Mouse (Mus musculus) kidney, adult 2 months (tissue): ENCODE measurements around the gene Zfp518b. TPM values are rescaled to one million over a fixed set of nuclear protein-coding genes. Genes with fewer than 3 reads are reported as not detected.

ENCODE experiments used
- DNase-seq: peaks from one replicate; pipeline ENCODE4 v3.0.0; 2021
- H3K27ac ChIP-seq: fragments of 200-500 bp; 2 replicates; pipeline ENCODE4 v1.5.1; 2012; ENCODE audit warnings: low read depth, low read length, control low read depth, inconsistent platforms; ENCODE audit not compliant: insufficient read depth
- H3K27me3 ChIP-seq: fragments of 200-500 bp; replicated peaks from 2 replicates; pipeline ENCODE4 v1.6.1; 2012; ENCODE audit warnings: mild to moderate bottlenecking, moderate library complexity, low read length, inconsistent platforms; ENCODE audit not compliant: control insufficient read depth, insufficient read depth
- H3K36me3 ChIP-seq: fragments of 200-500 bp; 2 replicates; pipeline ENCODE4 v1.6.1; 2012; ENCODE audit warnings: mild to moderate bottlenecking, moderate library complexity, low read length, inconsistent platforms; ENCODE audit not compliant: control insufficient read depth, insufficient read depth
- H3K4me1 ChIP-seq: fragments of 200-500 bp; 2 replicates; pipeline ENCODE4 v1.6.1; 2011; ENCODE audit warnings: low read length; ENCODE audit not compliant: control insufficient read depth, insufficient read depth
- H3K4me3 ChIP-seq: fragments of 200-500 bp; 2 replicates; pipeline ENCODE4 v1.5.1; 2011; ENCODE audit warnings: mild to moderate bottlenecking, low read depth, low read length, control low read depth; ENCODE audit not compliant: insufficient read depth
- CTCF ChIP-seq: fragments of 200-500 bp; conservative IDR thresholded peaks from 2 replicates; pipeline ENCODE4 v1.5.1; 2011; ENCODE audit warnings: low read depth, mild to moderate bottlenecking, control low read depth, low read length, moderate library complexity, mixed read lengths; ENCODE audit not compliant: insufficient read depth, insufficient read length
- POLR2A ChIP-seq: fragments of 200-500 bp; IDR thresholded peaks from one replicate; pipeline ENCODE4 v1.6.1; 2011; ENCODE audit warnings: low read depth, low read length, control low read depth
- WGBS: fragments of 180-500 bp; shearing (Covaris S2); methylation state at CpG from one replicate; pipeline ENCODE4 v1.1.7; 2018; 5-methylcytosine and 5-hydroxymethylcytosine counted together
- polyA plus RNA-seq: library from polyadenylated mRNA; depleted of rRNA; stranded (reverse); fragments of >200 nt; gene quantifications from 2 replicates; pipeline ENCODE4 v1.2.3, GENCODE M21; 2012

Zfp518b gene
- polyA plus RNA-seq, 1 experiment, result 1.2 TPM

GRCm38 (mm10) chr5:38654571-38654970 is 30.1 kb downstream of the Zfp518b start:
- WGBS, result 78% methylated on average over 1 of the region's 1 CpGs
- TF ChIP-seq POLR2A (no peak), CTCF (peak; percentile 11; the same call in 1 of the 2 replicates)
- Histone ChIP-seq H3K27me3 (no peaks in the 10 kb centered on the region), H3K4me1 (no peaks in the 10 kb centered on the region), H3K27ac (no peak overlapping the region), H3K4me3 (no peak overlapping the region), H3K36me3 (no peaks in the 10 kb centered on the region)
- DNase-seq, result no peak

GRCm38 (mm10) chr5:38653101-38653500 is 31.5 kb downstream of the Zfp518b start:
- Histone ChIP-seq H3K36me3 (no peaks in the 10 kb centered on the region), H3K4me1 (no peaks in the 10 kb centered on the region), H3K4me3 (no peak overlapping the region), H3K27me3 (no peaks in the 10 kb centered on the region), H3K27ac (no peak overlapping the region)
- TF ChIP-seq POLR2A, result no peak
- TF ChIP-seq CTCF, result no peak
- 83% methylated on average over 2 of the region's 2 CpGs for WGBS
- DNase-seq, result no peak

- 31% methylated on average over 5 of the region's 5 CpGs for WGBS
- no peaks in the 10 kb centered on the region for H3K36me3 ChIP-seq
- no peaks in the 10 kb centered on the region for H3K4me1 ChIP-seq
- H3K4me3 ChIP-seq, result no peak overlapping the region
- TF ChIP-seq POLR2A (no peak), CTCF (no peak)
- DNase-seq, result no peak
- H3K27ac ChIP-seq, result no peak overlapping the region
- H3K27me3 ChIP-seq, result no peaks in the 10 kb centered on the region
Observed at GRCm38 (mm10) chr5:38651455-38651854, 33.2 kb downstream of the Zfp518b start.

DNA sequence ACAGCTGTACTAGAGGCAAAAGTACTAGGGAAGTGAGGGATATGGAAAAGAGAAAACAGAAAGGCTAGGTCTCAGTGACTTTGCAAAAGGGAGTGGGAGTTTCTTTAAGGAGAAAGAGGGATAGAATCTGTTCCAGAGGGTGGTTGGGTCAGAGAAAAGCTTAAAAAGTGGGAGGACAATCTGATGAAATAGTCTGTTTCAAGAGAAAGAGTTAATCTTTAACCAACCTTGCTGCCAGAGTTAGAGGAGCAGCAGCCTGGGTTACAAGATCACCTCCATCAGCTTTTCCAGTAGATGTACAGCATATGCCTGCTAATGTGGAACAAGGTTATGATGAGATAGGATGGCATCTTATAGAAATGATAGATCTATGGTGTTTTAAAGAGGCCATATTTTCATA is 43.1 kb downstream of the Zfp518b start:
- TF ChIP-seq CTCF, result no peak
- TF ChIP-seq POLR2A, result no peak
- no peak overlapping the region for H3K27ac ChIP-seq
- no peak overlapping the region for H3K4me3 ChIP-seq
- H3K36me3 ChIP-seq, result no peaks in the 10 kb centered on the region
- peak; percentile 60 for DNase-seq
- H3K4me1 ChIP-seq, result no peaks in the 10 kb centered on the region
- H3K27me3 ChIP-seq, result no peaks in the 10 kb centered on the region

DNA sequence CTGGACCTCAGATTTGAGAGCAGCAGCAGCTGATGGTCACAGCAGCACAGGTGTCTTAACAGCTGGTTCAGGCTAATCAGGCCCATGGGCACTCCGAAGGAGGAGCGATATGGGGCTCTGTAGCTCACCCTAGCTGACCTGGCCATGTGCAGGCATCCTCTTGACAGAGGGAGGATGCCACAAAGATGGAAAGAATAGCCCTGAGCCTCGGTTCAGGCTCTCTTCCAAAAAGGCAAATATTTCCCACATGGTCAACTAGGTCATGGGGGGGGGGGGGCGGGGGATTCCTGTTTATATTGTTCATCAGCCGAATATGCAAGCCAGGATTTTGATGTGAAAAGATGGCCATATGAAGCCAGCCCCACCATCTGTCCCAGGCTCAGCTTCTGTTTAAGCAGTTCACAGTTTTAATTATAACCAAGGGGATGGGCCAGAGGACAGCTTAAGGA is 48.3 kb downstream of the Zfp518b start:
- H3K36me3 ChIP-seq, result no peaks in the 10 kb centered on the region
- no peak for DNase-seq
- TF ChIP-seq POLR2A (no peak), CTCF (no peak)
- no peaks in the 10 kb centered on the region for H3K27me3 ChIP-seq
- H3K4me3 ChIP-seq, result no peak overlapping the region
- H3K4me1 ChIP-seq, result no peaks in the 10 kb centered on the region
- H3K27ac ChIP-seq, result no peak overlapping the region
- 67% methylated on average over 5 of the region's 5 CpGs for WGBS

DNA sequence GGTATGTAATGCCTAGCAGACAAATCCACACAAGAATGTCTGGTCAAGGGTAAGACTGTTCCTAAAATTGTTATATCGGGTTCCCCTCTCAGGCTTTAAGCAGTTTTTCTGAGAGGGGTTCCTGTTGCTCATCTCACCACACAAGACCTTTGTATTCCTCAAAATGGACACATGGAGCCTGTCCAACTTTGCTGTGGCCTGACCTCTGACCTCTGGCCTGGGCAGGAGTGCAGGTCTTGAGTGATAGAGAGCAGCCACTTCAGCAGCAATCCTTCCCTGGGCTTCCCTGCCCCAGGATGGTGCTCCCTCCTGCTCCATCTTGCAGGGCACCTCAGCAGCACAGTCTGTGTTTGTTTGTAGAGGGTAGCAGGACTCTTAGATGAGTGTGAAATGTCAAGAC is 48.9 kb downstream of the Zfp518b start:
- no peak for DNase-seq
- 85% methylated on average over 1 of the region's 1 CpGs for WGBS
- H3K4me1 ChIP-seq, result no peaks in the 10 kb centered on the region
- TF ChIP-seq CTCF (no peak), POLR2A (no peak)
- no peak overlapping the region for H3K4me3 ChIP-seq
- H3K27ac ChIP-seq, result no peak overlapping the region
- H3K27me3 ChIP-seq, result no peaks in the 10 kb centered on the region
- no peaks in the 10 kb centered on the region for H3K36me3 ChIP-seq

DNA sequence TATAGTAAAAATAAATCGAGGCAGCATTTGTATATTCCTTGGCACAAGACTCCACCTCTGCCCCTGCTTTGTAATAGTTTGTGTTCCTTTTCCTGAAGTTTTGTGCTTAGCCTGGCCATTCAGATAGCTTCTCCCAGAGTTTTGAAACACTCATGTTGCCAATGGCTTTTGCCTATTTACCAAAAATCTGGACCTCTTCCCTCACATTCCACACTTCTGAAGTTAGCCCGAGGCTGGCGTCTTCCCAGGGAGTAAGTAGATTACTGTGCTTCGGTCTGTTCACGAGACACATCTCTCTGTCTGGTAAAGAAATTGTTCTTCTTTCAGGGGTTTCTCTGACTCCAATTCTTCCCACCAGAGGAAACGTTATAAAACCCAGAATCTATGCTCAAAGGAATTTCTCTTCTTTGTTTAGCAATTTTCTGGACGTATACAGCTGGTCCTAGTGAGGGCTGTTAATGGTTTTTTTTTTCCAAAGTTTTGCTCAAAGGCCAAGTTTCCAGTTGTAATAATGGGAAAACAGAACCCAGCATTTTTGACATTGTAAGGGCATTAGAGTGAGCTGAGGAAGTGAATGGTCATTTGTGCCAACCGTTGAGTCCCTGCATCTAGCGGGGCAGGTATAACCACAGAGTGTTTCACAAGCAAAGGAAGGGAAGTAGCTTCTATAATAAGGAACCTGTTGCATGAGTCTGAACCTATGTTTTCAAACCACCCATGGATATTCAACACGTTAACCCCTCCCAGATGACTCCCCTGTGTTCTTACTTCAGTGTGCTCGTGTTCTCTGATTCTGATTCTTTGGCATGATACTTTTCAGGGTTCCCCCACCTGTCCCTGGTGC is 50.1 kb downstream of the Zfp518b start:
- no peak for TF ChIP-seq CTCF
- no peak for TF ChIP-seq POLR2A
- DNase-seq, result no peak
- no peaks in the 10 kb centered on the region for H3K36me3 ChIP-seq
- no peaks in the 10 kb centered on the region for H3K4me1 ChIP-seq
- 70% methylated on average over 11 of the region's 11 CpGs for WGBS
- H3K4me3 ChIP-seq, result no peak overlapping the region
- no peaks in the 10 kb centered on the region for H3K27me3 ChIP-seq
- H3K27ac ChIP-seq, result no peak overlapping the region
